Mouse (Mus musculus) T-cell, adult 2 months (primary cell): ENCODE data around the gene Acp5.

Source experiments
- DNase-seq: peaks from one replicate; pipeline ENCODE4 v3.0.0; 2022; ENCODE audit warnings: low spot score

Acp5 gene

GRCm38 (mm10) chr9:22098993-22099696 is 36.4 kb downstream of the Acp5 start, which contains the start of gene Cnn1:
Cnn1 (plus strand) TSS chr9:22099216.
- no peak for DNase-seq

GRCm38 (mm10) chr9:22095854-22096307 is 39.6 kb downstream of the Acp5 start:
- DNase-seq = peak; percentile 84

- DNase-seq = no peak
These were observed 42.8 kb downstream of the Acp5 start for GRCm38 (mm10) chr9:22092746-22093145.

- no peak for DNase-seq
These were observed 45.5 kb downstream of the Acp5 start for GRCm38 (mm10) chr9:22089986-22090385.

- DNase-seq = no peak
These were observed 46.2 kb downstream of the Acp5 start for GRCm38 (mm10) chr9:22089281-22089680.

- no peak for DNase-seq
These were observed 48.4 kb downstream of the Acp5 start for GRCm38 (mm10) chr9:22087034-22087618.

GRCm38 (mm10) chr9:22086012-22086411 is 49.5 kb downstream of the Acp5 start:
- DNase-seq = no peak

- DNase-seq = peak; percentile 88
These were observed 50.3 kb downstream of the Acp5 start, which contains the start of gene Ecsit for GRCm38 (mm10) chr9:22085022-22085834. Ecsit (minus strand) TSS chr9:22085438.

GRCm38 (mm10) chr9:22084667-22085021 is 50.9 kb downstream of the Acp5 start:
- DNase-seq = no peak
